Mouse (Mus musculus) CH12.LX (cell line): ENCODE results near the gene Me1. TPM values are rescaled to one million over a fixed set of nuclear protein-coding genes. Genes with fewer than 3 reads are reported as not detected.
A peak's percentile ranks its signal among the peaks of the same experiment; 100 is the strongest.

Experiments used
- DNase-seq: peaks from one replicate; pipeline ENCODE4 v3.0.0-alpha.2; 2013; ENCODE audit errors: extremely low read depth
- H3K27ac ChIP-seq: 2 replicates; pipeline ENCODE4 v1.5.1; 2012; ENCODE audit warnings: low read depth, mild to moderate bottlenecking, control low read depth, moderate library complexity; ENCODE audit not compliant: insufficient read depth
- H3K27me3 ChIP-seq: replicated peaks from 2 replicates; pipeline ENCODE3; 2012; ENCODE audit warnings: inconsistent platforms
- H3K36me3 ChIP-seq, 2 experiments: replicated peaks in 1 of 2; 2 replicates each; pipeline versions ENCODE3 to v1.6.1; 2012; ENCODE audit warnings: inconsistent platforms in 1 of 2, low read length in 1 of 2, mild to moderate bottlenecking in 1 of 2, mixed read lengths in 1 of 2, moderate library complexity in 1 of 2; ENCODE audit not compliant: control insufficient read depth in 1 of 2, insufficient read depth in 1 of 2
- H3K4me1 ChIP-seq, 2 experiments: 2 replicates each; pipeline ENCODE4 v1.6.1; 2012; ENCODE audit warnings: inconsistent platforms in 1 of 2, moderate library complexity in 1 of 2; ENCODE audit not compliant: insufficient read depth in 2 of 2, control insufficient read depth in 1 of 2
- H3K4me2 ChIP-seq: 2 replicates; pipeline ENCODE4 v1.6.1; 2012; ENCODE audit warnings: low read depth, mild to moderate bottlenecking, control low read depth; ENCODE audit not compliant: poor library complexity, insufficient read depth, severe bottlenecking
- H3K4me3 ChIP-seq, 3 experiments: fragments of 150-350 bp in 1 of 3; sonication (generic) in 1 of 3; replicated peaks in 1 of 3; 2 replicates each; pipeline versions ENCODE3 to v1.5.1; 2011 to 2012; ENCODE audit warnings: low read depth in 2 of 3, low read length in 2 of 3, mild to moderate bottlenecking in 2 of 3, moderate library complexity in 2 of 3, control low read depth in 1 of 3, improper control_type of control experiment in 1 of 3, inconsistent platforms in 1 of 3, mixed read lengths in 1 of 3; ENCODE audit not compliant: poor library complexity in 1 of 3
- H3K79me2 ChIP-seq: replicated peaks from 2 replicates; pipeline ENCODE4 v1.6.1; 2012; ENCODE audit warnings: mild to moderate bottlenecking, moderate library complexity; ENCODE audit not compliant: control insufficient read depth, poor library complexity, insufficient read depth, severe bottlenecking; ENCODE audit errors: extremely low read depth
- H3K9ac ChIP-seq: 2 replicates; pipeline ENCODE4 v1.6.1; 2012; ENCODE audit warnings: low read depth, mild to moderate bottlenecking, control low read depth, moderate library complexity; ENCODE audit not compliant: insufficient read depth
- H3K9me3 ChIP-seq: replicated peaks from 2 replicates; pipeline ENCODE3; 2012; ENCODE audit warnings: low read length, inconsistent platforms, mixed read lengths
- BHLHE40 ChIP-seq: IDR thresholded peaks from 2 replicates; pipeline ENCODE4 v1.6.1; 2011; ENCODE audit warnings: mild to moderate bottlenecking, low read depth, low read length, improper control_type of control experiment
- CTCF ChIP-seq, 2 experiments: IDR thresholded peaks in 1 of 2; conservative IDR thresholded peaks in 1 of 2; 2 replicates each; pipeline ENCODE4 v1.5.1; 2011 to 2012; ENCODE audit warnings: low read depth in 2 of 2, low read length in 2 of 2, improper control_type of control experiment in 1 of 2, inconsistent platforms in 1 of 2, mild to moderate bottlenecking in 1 of 2, moderate library complexity in 1 of 2
- E2F4 ChIP-seq: IDR thresholded peaks from 2 replicates; pipeline ENCODE4 v1.6.1; 2011; ENCODE audit warnings: low read depth, low read length, improper control_type of control experiment; ENCODE audit not compliant: insufficient replicate concordance
- ELF1 ChIP-seq: IDR thresholded peaks from 2 replicates; pipeline ENCODE4 v1.6.1; 2014; ENCODE audit warnings: low read depth, mild to moderate bottlenecking, inconsistent platforms, low read length, improper control_type of control experiment
- ETS1 ChIP-seq: conservative IDR thresholded peaks from 2 replicates; pipeline ENCODE4 v1.6.1; 2012; ENCODE audit warnings: low read depth, mild to moderate bottlenecking, inconsistent platforms, low read length, improper control_type of control experiment, moderate library complexity
- GABPA ChIP-seq: IDR thresholded peaks from 2 replicates; pipeline ENCODE4 v1.6.1; 2012; ENCODE audit warnings: low read depth, low read length, improper control_type of control experiment, inconsistent platforms; ENCODE audit not compliant: insufficient replicate concordance
- IRF4 ChIP-seq: IDR thresholded peaks from 2 replicates; pipeline ENCODE4 v1.6.1; 2014; ENCODE audit warnings: low read depth, mild to moderate bottlenecking, inconsistent platforms, low read length, improper control_type of control experiment
- JUN ChIP-seq: IDR thresholded peaks from 2 replicates; pipeline ENCODE4 v1.6.1; 2011; ENCODE audit warnings: low read depth, mild to moderate bottlenecking, low read length, improper control_type of control experiment, moderate library complexity; ENCODE audit not compliant: insufficient read depth
- MAX ChIP-seq: IDR thresholded peaks from 2 replicates; pipeline ENCODE4 v1.6.1; 2011; ENCODE audit warnings: low read length, improper control_type of control experiment
- MAZ ChIP-seq: IDR thresholded peaks from 2 replicates; pipeline ENCODE4 v1.6.1; 2012; ENCODE audit warnings: low read depth, mild to moderate bottlenecking, inconsistent platforms, low read length, improper control_type of control experiment, moderate library complexity
- MEF2A ChIP-seq: IDR thresholded peaks from 2 replicates; pipeline ENCODE4 v1.6.1; 2014; ENCODE audit warnings: low read depth, mild to moderate bottlenecking, inconsistent platforms, low read length, improper control_type of control experiment, borderline replicate concordance
- MXI1 ChIP-seq: IDR thresholded peaks from 2 replicates; pipeline ENCODE4 v1.6.1; 2011; ENCODE audit warnings: mild to moderate bottlenecking, low read depth, low read length, improper control_type of control experiment
- MYC ChIP-seq: IDR thresholded peaks from 2 replicates; pipeline ENCODE4 v1.6.1; 2011; ENCODE audit warnings: low read depth, mild to moderate bottlenecking, improper control_type of control experiment, low read length
- NELFE ChIP-seq: IDR thresholded peaks from 2 replicates; pipeline ENCODE4 v1.6.1; 2011; ENCODE audit warnings: low read depth, low read length, improper control_type of control experiment
- NRF1 ChIP-seq: IDR thresholded peaks from 2 replicates; pipeline ENCODE4 v1.6.1; 2014; ENCODE audit warnings: low read depth, mild to moderate bottlenecking, inconsistent platforms, low read length, improper control_type of control experiment, moderate library complexity
- PAX5 ChIP-seq: IDR thresholded peaks from 2 replicates; pipeline ENCODE4 v1.6.1; 2012; ENCODE audit warnings: low read length, inconsistent platforms, mixed read lengths
- POLR2A ChIP-seq: IDR thresholded peaks from 2 replicates; pipeline ENCODE4 v1.6.1; 2011; ENCODE audit warnings: low read depth, mild to moderate bottlenecking, improper control_type of control experiment, low read length
- POLR2AphosphoS2 ChIP-seq: IDR thresholded peaks from 2 replicates; pipeline ENCODE4 v1.6.1; 2011; ENCODE audit warnings: low read depth, low read length, improper control_type of control experiment
- RAD21 ChIP-seq: IDR thresholded peaks from 2 replicates; pipeline ENCODE4 v1.6.1; 2011; ENCODE audit warnings: low read depth, mild to moderate bottlenecking, low read length, improper control_type of control experiment, moderate library complexity
- SIN3A ChIP-seq: IDR thresholded peaks from 2 replicates; pipeline ENCODE4 v1.6.1; 2012; ENCODE audit warnings: low read length, improper control_type of control experiment, inconsistent platforms
- SMC3 ChIP-seq: IDR thresholded peaks from 2 replicates; pipeline ENCODE4 v1.6.1; 2011; ENCODE audit warnings: low read depth, low read length, improper control_type of control experiment
- TBP ChIP-seq: conservative IDR thresholded peaks from 2 replicates; pipeline ENCODE4 v1.6.1; 2011; ENCODE audit warnings: low read depth, low read length, improper control_type of control experiment
- TCF12 ChIP-seq: IDR thresholded peaks from 2 replicates; pipeline ENCODE4 v1.6.1; 2014; ENCODE audit warnings: low read depth, mild to moderate bottlenecking, inconsistent platforms, low read length, improper control_type of control experiment
- USF1 ChIP-seq: IDR thresholded peaks from 2 replicates; pipeline ENCODE4 v1.6.1; 2014; ENCODE audit warnings: low read depth, mild to moderate bottlenecking, inconsistent platforms, low read length, improper control_type of control experiment
- USF2 ChIP-seq: conservative IDR thresholded peaks from 2 replicates; pipeline ENCODE4 v1.6.1; 2011; ENCODE audit warnings: low read depth, low read length, improper control_type of control experiment
- ZKSCAN1 ChIP-seq: IDR thresholded peaks from 2 replicates; pipeline ENCODE4 v1.6.1; 2012; ENCODE audit warnings: low read depth, inconsistent platforms, low read length, improper control_type of control experiment, borderline replicate concordance
- ZMIZ1 ChIP-seq: IDR thresholded peaks from 2 replicates; pipeline ENCODE4 v1.6.1; 2012; ENCODE audit warnings: low read depth, mild to moderate bottlenecking, inconsistent platforms, low read length, improper control_type of control experiment
- ZNF384 ChIP-seq: IDR thresholded peaks from 2 replicates; pipeline ENCODE4 v1.6.1; 2012; ENCODE audit warnings: low read depth, low read length, improper control_type of control experiment, inconsistent platforms
- dilution Hi-C: fragments of 300-500 bp; cut with MboI; formaldehyde crosslinking; loops from 2 replicates; pipeline ENCODE4 v1.14.3; 2020; ENCODE audit warnings: low sequenced_read_pairs; ENCODE audit not compliant: extremely low pct_unique_long_range_greater_than_20kb, extremely low pct_ligation_motif_present
- in situ Hi-C: fragments of 300-500 bp; cut with MboI; formaldehyde crosslinking; loops from 3 replicates; pipeline ENCODE4 v1.14.3; 2019; ENCODE audit warnings: low sequenced_read_pairs, low pct_ligation_motif_present, low pct_unique_long_range_greater_than_20kb, mixed read lengths
- polyA plus RNA-seq: library from polyadenylated mRNA; unstranded; fragments of >175 nt; gene quantifications from 2 replicates; pipeline ENCODE4 v1.2.1, GENCODE M21; 2012; ENCODE audit warnings: low read depth; ENCODE audit not compliant: insufficient read length
- total RNA-seq, 2 experiments: library from RNA; depleted of rRNA; stranded (reverse); fragments of 300-350 nt in 1 of 2; fragments of >200 nt in 1 of 2; gene quantifications; 2 replicates each; pipeline ENCODE4 v1.2.3; 2012 to 2014

Gene Me1
- total and polyA plus RNA-seq, 3 experiments = 9.4 to 39.9 (median 16.7) TPM

DNA sequence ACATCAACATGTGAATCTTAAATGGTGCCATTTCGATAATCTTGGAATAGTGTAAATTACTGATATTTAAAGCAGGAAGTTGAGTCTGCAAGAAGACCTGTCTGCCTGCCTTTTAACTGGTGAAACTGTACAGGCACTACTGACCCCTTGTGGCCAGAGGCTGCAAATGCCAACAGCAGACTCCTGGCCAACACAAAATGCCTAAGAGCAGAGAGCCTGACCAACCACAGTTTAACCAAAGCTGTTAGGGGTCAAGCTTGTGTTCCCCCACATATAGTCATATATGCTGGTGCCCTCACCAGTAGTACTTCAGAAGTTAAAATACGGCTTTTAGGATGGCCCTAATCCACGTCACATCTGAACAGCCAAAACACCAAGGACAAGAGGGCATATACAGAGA is 112.0 kb downstream of the Me1 start:
- Histone ChIP-seq H3K9me3 (no peaks in the 10 kb centered on the region), H3K79me2 (no peaks in the 10 kb centered on the region), H3K4me1 (peaks cover 0 to 8% of the 10 kb centered on the region in 2 experiments; a peak in 2 of 4 replicates), H3K36me3 (peaks cover 2 to 71% of the 10 kb centered on the region in 2 experiments), H3K9ac (no peak overlapping the region), H3K27me3 (no peaks in the 10 kb centered on the region), H3K4me2 (no peak overlapping the region), H3K27ac (no peak overlapping the region), H3K4me3 (no peak overlapping the region)
- peak; percentile 66 for DNase-seq
- TF ChIP-seq IRF4 (peak; percentile 36; the same call in 1 of the 2 replicates), NRF1 (no peak), SMC3 (peak; percentile 73), BHLHE40 (no peak), MYC (no peak), USF1 (no peak), POLR2A (no peak), ETS1 (no peak), USF2 (no peak), RAD21 (peak; percentile 74), MAZ (no peak), PAX5 (no peak), TCF12 (no peak), MAX (no peak), ELF1 (peak; percentile 50; the same call in 1 of the 2 replicates), CTCF (conservative IDR thresholded peaks at IDR 0.05 in 1 of 2, IDR thresholded peaks at IDR 0.05 in 1 of 2; ENCODE audit: low read depth in 2 of 2, low read length in 2 of 2) (peak; percentile 87 to 93), MEF2A (no peak), POLR2AphosphoS2 (no peak), GABPA (no peak), ZKSCAN1 (no peak), ZMIZ1 (no peak), SIN3A (no peak), NELFE (no peak; the same call in 1 of the 2 replicates), MXI1 (no peak)
- in situ Hi-C loops = no loop called here
- dilution Hi-C loops = no loop called here

DNA sequence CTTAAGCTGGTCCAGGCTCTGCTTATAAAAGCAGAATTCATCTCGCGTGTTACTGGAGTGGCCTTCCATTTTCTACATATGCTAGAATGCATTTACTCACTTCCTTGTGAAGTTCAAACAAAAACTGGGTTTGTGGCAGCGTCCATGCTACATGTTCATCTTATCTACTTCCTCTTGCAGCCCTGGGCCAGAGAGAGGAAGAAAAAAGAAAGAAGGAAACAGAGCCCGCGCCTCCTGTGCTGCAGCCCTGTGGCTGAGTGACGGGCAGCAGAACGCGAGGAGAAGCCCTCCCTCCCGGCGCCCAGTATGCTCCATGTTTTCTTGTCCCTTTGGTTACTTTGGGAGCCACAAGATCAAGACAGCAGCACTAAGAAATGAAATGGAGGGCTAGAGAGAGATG is 116.1 kb downstream of the Me1 start:
- DNase-seq = no peak
- Histone ChIP-seq H3K9me3 (no peaks in the 10 kb centered on the region), H3K4me2 (no peak overlapping the region)
- dilution Hi-C loops = no loop called here
- TF ChIP-seq ELF1 (no peak), POLR2A (no peak), CTCF (conservative IDR thresholded peaks at IDR 0.05 in 1 of 2, IDR thresholded peaks at IDR 0.05 in 1 of 2; ENCODE audit: low read depth in 2 of 2, low read length in 2 of 2) (no peak), TBP (no peak), POLR2AphosphoS2 (no peak), JUN (no peak), TCF12 (no peak), ZNF384 (no peak), MEF2A (no peak), SIN3A (no peak), USF2 (no peak), E2F4 (no peak)
- TF ChIP-seq, all 38 proteins: peak for 0
- no peak overlapping the region for H3K4me3 ChIP-seq
- no peaks in the 10 kb centered on the region for H3K4me1 ChIP-seq
- peaks cover 2 to 62% of the 10 kb centered on the region in 2 experiments for H3K36me3 ChIP-seq
- no peak overlapping the region for H3K9ac ChIP-seq
- no peaks in the 10 kb centered on the region for H3K79me2 ChIP-seq
- in situ Hi-C loops = loop anchor here (10.0 kb wide), 1 partner anchor 115 kb away; the partner anchor contains the start of genes Dop1a and Ube2cbp
- no peak overlapping the region for H3K27ac ChIP-seq
- no peaks in the 10 kb centered on the region for H3K27me3 ChIP-seq
